Mouse (Mus musculus) fat pad, adult 2 months (tissue): ENCODE measurements around the gene Hfe2.
"Not testable (repeated sequence)": the region's sequence is repeated elsewhere in the genome, so short reads cannot be mapped to it uniquely, and the experiment has no call there.

ENCODE experiments used
- DNase-seq: peaks from one replicate; pipeline ENCODE4 v3.0.0-alpha.2; 2011; ENCODE audit warnings: low read depth, low spot score; ENCODE audit errors: extremely low read depth

The Hfe2 gene

DNA sequence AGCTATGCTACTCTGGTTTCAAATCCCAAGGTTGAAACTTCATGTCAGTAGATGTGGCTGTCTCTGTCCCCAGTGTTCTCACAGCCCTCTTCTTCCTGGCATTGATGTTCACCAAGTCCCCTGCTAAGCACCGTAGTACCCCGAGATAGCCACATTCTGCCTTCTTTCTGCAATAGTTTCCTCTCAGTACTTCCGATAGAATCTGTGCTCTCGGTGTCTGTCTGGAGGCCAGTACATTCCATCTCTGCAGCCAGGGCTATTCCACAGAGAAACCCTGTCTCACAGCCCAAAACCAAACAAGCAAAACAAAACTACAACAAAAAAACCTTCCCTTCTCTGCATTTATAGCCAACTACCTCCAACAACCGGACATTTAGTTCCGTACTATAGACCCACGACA is 28.8 kb upstream of the Hfe2 start:
- no peak for DNase-seq

- DNase-seq, result not testable (repeated sequence)
Observed at GRCm38 (mm10) chr3:96496620-96497275, 28.2 kb upstream of the Hfe2 start.

GRCm38 (mm10) chr3:96497451-96498028 is 27.4 kb upstream of the Hfe2 start:
- no peak for DNase-seq

DNA sequence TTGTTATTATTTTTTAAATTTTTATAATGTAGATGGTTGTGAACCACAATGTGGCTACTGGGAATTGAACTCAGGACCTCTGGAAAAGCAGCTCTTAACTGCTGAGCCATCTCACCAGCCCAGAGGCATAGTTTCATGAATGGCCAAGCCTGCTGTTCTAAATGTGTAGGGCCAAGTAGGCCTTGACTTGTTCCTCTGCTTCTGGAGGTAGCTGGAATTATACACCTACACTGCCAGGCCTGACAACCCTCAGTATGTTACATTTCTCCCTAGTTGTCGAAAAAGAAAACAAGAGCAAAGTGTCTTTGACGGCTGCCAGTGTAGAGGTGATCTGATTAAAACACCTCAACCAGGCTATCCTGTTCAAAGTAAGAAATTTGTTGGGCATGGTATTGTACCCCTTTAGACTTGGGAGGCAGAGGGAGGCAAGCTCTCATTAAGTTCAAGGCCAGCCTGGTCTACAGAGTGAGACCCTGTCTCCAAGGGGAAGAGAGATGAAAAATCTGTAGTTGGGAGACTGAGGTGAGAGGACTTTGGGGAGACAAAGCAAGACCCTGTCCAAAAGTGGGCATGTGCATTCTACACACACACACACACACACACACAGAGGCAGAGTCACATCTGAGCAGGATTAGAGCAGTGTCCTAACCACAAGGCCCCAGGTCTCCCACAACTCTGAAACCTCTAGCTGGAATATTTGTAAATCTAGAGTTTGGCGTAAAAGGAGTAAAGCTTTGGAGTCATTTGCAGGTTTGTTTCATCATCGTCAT is 26.3 kb upstream of the Hfe2 start:
- DNase-seq, result no peak

DNA sequence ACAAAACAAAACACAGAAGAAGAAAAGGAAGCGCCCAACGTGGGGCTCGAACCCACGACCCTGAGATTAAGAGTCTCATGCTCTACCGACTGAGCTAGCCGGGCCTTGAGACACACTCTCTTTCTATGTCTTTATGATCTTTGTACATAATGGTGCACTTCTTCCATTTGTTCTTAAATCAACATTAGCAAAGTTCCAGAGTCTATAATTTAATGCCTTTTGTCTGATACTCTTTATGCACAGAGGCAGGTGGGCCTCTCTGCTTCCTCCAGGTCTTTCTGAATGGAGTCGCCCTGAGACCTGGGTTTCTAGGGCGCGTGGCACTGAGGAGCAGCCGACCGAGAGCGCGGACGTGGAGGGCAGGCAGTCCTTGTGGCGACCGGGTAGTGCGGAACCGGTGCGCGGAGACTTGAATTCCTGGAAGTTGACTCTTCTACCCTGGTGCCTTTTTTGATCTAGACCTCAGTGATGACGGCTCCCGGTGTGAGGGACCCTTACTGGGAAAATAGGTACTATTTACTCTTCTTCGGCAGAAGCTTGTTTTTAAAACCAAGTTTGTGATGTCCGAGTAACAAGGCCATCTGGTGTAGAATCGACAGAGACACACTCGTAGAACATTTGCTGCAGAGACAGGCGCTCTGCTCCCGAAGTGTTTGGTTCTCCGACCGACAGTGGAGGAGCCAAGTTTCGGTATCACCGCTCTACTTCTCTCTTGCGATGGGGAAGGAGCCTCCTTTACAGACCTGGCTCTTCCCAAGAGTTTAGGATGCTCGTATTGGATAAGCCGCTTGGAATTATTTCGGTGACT is 25.3 kb upstream of the Hfe2 start:
- no peak for DNase-seq

GRCm38 (mm10) chr3:96500289-96500621 is 24.7 kb upstream of the Hfe2 start:
- no peak for DNase-seq

- no peak for DNase-seq
Observed at GRCm38 (mm10) chr3:96500691-96501265, 24.2 kb upstream of the Hfe2 start.

DNA sequence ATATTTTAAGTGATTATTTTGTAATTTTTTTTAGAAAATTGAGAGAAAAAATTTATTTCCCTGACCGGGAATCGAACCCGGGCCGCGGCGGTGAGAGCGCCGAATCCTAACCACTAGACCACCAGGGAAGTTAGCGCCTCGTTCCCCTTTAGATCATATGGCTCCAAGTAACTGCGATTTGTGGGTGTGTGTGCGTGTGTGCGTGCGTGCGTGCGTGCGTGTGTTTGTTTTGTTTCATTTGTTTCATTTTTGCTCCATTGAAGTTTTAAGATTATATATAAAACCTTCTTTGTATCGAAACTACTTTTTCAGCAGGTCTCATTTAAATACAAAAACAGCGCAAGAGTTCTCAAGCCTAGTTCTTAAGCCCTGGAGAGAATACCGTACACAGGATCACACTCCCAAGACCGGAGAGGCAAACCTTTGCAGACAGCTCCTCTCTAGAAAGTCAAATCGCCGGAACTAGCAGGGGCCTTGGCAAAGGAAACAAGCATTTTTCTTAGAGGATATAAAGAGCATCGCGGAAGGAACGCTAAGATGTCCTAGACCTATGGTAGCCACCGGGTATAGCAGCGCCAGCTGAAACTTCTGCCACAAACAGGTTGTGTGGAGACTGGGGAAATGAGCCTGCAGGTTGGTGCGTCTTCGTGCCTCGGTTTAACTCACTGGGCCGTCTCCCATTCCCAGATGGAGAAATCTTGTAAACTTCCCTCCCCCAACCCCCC is 23.4 kb upstream of the Hfe2 start:
- no peak for DNase-seq

DNA sequence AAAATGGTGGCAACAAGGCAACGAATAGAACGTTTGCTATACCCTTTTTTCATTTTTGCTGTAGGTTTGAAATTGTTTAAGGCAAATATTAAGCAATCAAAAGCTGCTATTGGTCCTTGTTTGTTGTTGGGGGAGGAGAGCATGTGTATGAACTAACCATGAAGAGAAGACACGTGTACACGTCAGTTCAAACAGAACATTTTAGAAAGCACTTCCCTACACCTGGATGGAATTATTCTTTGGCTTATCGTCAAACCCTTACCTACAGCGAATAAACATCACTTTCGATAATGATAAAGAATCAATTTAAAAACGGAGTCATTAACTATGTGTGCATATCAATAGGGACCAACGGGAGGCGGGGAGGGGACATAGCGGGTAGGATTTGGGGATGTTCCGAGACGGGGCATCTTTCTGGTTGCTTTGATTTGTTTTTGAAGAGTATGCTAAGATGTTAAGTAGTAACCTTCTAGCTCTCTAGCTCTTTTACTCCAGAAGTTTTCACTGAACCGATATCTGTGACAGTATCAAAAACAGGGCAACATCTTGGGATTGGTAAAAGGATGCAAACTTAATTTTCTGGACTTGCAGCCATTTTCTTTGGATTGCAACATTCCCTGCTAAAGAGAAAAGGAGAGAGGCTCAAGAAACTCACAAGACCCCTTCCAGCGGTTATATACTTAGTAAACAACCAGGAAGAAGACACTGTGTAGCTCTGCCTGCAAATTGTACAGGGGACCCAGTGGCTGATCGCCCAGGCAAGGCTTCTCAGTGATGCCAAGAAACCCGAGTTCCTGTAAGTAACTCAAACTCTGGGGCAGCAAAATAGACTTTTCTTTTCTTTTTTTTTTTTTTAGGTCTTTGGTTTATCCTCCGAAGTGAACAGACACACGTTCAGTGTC is 22.5 kb upstream of the Hfe2 start:
- no peak for DNase-seq

DNA sequence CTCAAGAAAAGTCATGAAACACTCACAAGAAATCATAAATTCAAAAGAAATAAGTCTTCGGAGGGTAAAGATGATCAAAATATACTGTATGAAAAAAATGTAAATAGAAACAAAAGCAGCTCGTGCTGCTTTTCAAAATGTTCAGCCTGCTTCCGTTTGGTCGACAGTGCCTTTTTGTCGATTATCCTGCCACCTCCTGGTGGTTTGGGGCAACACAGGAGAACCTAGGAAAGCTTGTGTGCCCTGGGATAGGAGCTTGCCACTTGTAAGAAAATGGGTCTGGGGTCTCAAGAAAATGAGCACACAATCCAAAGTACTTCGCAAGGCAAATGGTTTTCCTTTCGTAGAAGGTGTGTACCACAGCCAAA is 21.9 kb upstream of the Hfe2 start:
- no peak for DNase-seq

DNA sequence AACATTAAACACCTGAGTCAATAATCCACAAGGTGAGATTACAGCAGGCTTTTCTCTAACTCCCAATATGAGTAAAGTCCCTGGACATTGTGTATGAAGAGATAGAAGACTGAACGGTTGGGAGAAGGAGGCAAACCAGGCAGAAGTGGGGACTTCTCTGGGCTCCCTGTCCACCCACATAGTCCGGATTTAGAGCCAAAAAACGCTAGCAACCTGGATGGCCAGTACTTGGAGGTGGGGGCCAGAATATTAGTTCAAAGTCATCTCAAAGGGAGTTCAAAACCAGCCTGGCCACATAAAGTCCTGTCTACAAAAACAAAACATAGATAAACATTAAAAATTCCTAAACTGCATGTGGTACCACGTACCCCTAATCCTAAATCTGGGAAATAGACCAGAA is 21.0 kb upstream of the Hfe2 start:
- DNase-seq, result no peak

DNA sequence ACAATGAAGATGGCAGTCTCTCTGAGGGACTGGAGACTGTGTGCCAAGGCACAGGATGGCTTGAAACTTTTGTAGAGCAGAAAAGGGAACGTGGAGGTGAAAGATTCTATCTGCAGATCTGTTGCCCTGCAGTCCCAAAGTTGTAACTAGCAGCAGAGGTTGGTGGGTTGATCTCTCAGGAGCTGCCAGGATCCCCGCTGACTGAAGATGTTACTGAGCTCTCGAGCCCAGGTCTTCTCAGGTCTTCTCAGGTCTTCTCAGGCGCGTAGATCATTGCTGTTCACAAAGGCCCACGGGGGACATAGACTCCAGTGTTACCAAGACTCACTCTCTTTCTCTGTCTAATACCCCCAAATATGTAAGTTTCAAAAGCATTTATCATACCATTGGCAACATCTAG is 20.0 kb upstream of the Hfe2 start:
- no peak for DNase-seq

- no peak for DNase-seq
Observed at GRCm38 (mm10) chr3:96506396-96507047, 18.4 kb upstream of the Hfe2 start.

GRCm38 (mm10) chr3:96507966-96508365 is 17.0 kb upstream of the Hfe2 start:
- not testable (repeated sequence) for DNase-seq

DNA sequence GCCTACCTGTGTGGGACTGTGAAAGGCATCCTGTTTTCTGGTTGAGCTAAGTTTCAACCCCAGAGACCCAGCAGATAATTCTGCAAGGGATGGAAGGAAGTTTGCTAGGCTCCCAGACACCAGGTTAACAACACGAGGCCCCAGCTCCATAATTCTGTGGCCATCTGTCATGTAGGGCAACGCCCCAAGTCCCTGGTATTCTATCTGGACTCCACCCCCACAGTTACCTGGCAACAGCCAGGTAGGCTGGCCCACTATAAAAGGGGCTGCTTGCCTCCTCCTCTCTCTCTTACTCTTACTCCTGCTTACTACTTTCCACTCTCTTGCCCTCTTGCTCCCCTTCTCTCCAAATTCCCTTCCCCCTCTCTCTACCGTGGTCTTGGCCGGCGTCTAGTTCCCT is 4.8 kb upstream of the Hfe2 start:
- no peak for DNase-seq

DNA sequence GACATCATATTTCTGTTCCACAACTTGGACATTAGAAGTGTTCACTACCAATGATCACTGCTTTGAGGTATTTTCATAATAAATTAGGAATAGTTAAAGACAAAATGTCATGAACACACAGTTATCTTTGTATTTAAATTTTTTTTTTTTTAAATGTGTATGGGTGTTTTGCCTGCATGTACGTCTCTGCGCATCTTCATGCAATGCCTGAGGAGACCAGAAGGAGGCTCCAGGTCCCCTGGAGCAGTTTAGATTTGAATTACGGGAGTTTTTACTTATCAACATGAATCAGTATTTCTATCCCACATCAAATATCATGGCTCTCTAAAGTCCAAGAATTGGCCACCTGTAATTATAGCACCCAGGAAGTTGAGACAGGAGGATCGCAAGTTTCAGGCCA is 2.8 kb upstream of the Hfe2 start:
- no peak for DNase-seq

DNA sequence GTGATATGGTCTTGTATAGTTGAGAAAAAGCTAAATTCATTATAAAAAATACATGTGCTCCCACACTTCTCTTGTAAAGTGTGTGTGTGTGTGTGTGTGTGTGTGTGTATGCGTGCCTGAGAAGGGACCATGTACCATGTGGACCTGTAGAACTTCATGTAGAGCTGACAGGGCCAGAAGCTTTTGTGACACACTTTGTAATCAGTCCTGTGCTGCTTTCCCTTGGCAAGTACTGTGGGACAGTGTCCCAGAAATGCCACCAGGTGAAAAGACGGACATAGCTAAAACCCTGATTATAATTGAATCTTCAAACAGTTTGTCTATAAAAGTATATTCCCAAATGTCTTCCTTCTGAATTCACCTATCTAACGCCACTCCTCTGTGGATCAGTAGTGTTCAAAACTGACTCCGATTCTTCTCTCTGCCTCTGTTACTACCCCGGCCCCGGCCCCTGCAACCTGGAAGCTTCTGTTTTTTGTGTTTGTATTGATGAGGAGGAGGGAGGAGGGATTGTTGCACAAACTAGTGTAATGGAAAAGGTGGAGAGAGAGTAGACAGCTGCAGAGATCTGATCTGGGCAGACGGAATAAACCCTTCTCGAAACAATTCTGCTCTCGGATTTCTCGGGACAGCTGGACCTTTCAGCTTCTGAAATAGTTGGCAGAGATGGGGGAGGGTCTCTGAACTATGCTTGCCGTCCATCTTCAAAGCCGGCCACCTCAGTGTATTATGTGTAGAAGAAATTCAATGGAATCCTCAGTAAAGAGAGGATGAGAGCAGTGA is 753 bp upstream of the Hfe2 start:
- DNase-seq, result no peak

- DNase-seq, result no peak
Observed at GRCm38 (mm10) chr3:96526013-96526762, 1.2 kb downstream of the Hfe2 start.
